Mouse (Mus musculus) MEL (cell line): Measurements from ENCODE around the gene Ntn3. TPM values are rescaled to one million over a fixed set of nuclear protein-coding genes. Genes with fewer than 3 reads are reported as not detected.

Source experiments
- DNase-seq: peaks from one replicate; pipeline ENCODE4 v3.0.0; 2011; ENCODE audit warnings: low read depth, low spot score
- H3K27ac ChIP-seq: 2 replicates; pipeline ENCODE4 v1.5.1; 2012; ENCODE audit warnings: low read depth, mild to moderate bottlenecking, control low read depth, low read length, moderate library complexity; ENCODE audit not compliant: control insufficient read depth
- H3K27me3 ChIP-seq, 2 experiments: fragments of 150-350 bp in 1 of 2; sonication (generic) in 1 of 2; 2 replicates each; pipeline ENCODE4 v1.6.1; 2012; ENCODE audit warnings: low read length in 2 of 2, mild to moderate bottlenecking in 2 of 2, improper control_type of control experiment in 1 of 2, moderate library complexity in 1 of 2; ENCODE audit not compliant: insufficient read depth in 2 of 2, control insufficient read depth in 1 of 2
- H3K36me3 ChIP-seq, 2 experiments: 2 replicates each; pipeline ENCODE4 v1.6.1; 2012 to 2014; ENCODE audit warnings: low read length in 2 of 2, improper control_type of control experiment in 1 of 2, inconsistent platforms in 1 of 2, mild to moderate bottlenecking in 1 of 2; ENCODE audit not compliant: insufficient read depth in 2 of 2, control insufficient read depth in 1 of 2
- H3K4me1 ChIP-seq, 2 experiments: fragments of 150-350 bp in 1 of 2; sonication (generic) in 1 of 2; 2 replicates each; pipeline ENCODE4 v1.6.1; 2012; ENCODE audit warnings: low read length in 2 of 2, improper control_type of control experiment in 1 of 2, mild to moderate bottlenecking in 1 of 2; ENCODE audit not compliant: insufficient read depth in 2 of 2, control insufficient read depth in 1 of 2
- H3K4me3 ChIP-seq, 2 experiments: fragments of 150-350 bp in 1 of 2; sonication (generic) in 1 of 2; 2 replicates each; pipeline ENCODE4 v1.5.1; 2012; ENCODE audit warnings: low read depth in 2 of 2, low read length in 2 of 2, mild to moderate bottlenecking in 2 of 2, moderate library complexity in 2 of 2, control low read depth in 1 of 2, improper control_type of control experiment in 1 of 2; ENCODE audit not compliant: control insufficient read depth in 1 of 2, insufficient read depth in 1 of 2
- H3K79me2 ChIP-seq: 2 replicates; pipeline ENCODE4 v1.6.1; 2012; ENCODE audit warnings: mild to moderate bottlenecking, low read length, moderate library complexity; ENCODE audit not compliant: control insufficient read depth, poor library complexity, insufficient read depth
- H3K9ac ChIP-seq: 2 replicates; pipeline ENCODE4 v1.6.1; 2012; ENCODE audit warnings: low read depth, mild to moderate bottlenecking, control low read depth, low read length, moderate library complexity; ENCODE audit not compliant: control insufficient read depth, poor library complexity, severe bottlenecking
- H3K9me3 ChIP-seq: fragments of 150-350 bp; sonication (generic); replicated peaks from 2 replicates; pipeline ENCODE4 v1.6.1; 2012; ENCODE audit warnings: mild to moderate bottlenecking, low read length, improper control_type of control experiment, moderate library complexity; ENCODE audit not compliant: insufficient read depth
- CHD1 ChIP-seq: IDR thresholded peaks from 2 replicates; pipeline ENCODE4 v1.6.1; 2012; ENCODE audit warnings: low read depth, mild to moderate bottlenecking, inconsistent platforms, low read length, improper control_type of control experiment
- CHD2 ChIP-seq: IDR thresholded peaks from 2 replicates; pipeline ENCODE4 v1.6.1; 2011; ENCODE audit warnings: low read length, improper control_type of control experiment
- E2F4 ChIP-seq: IDR thresholded peaks from 2 replicates; pipeline ENCODE4 v1.6.1; 2011; ENCODE audit warnings: low read depth, low read length, improper control_type of control experiment, borderline replicate concordance
- ELF1 ChIP-seq: IDR thresholded peaks from 2 replicates; pipeline ENCODE4 v1.6.1; 2014; ENCODE audit warnings: low read depth, mild to moderate bottlenecking, inconsistent platforms, low read length, improper control_type of control experiment, moderate library complexity
- EP300 ChIP-seq, 2 experiments: IDR thresholded peaks; 2 replicates each; pipeline ENCODE4 v1.6.1; 2011; ENCODE audit warnings: improper control_type of control experiment in 2 of 2, low read length in 2 of 2, low read depth in 1 of 2, mild to moderate bottlenecking in 1 of 2
- ETS1 ChIP-seq: IDR thresholded peaks from 2 replicates; pipeline ENCODE4 v1.6.1; 2012; ENCODE audit warnings: low read depth, mild to moderate bottlenecking, inconsistent platforms, low read length, improper control_type of control experiment, moderate library complexity
- GABPA ChIP-seq: IDR thresholded peaks from 2 replicates; pipeline ENCODE4 v1.6.1; 2012; ENCODE audit warnings: low read depth, mild to moderate bottlenecking, inconsistent platforms, low read length, improper control_type of control experiment, moderate library complexity
- GATA1 ChIP-seq: IDR thresholded peaks from 2 replicates; pipeline ENCODE4 v1.6.1; 2011; ENCODE audit warnings: low read depth, low read length, improper control_type of control experiment
- HCFC1 ChIP-seq: IDR thresholded peaks from 2 replicates; pipeline ENCODE4 v1.6.1; 2012; ENCODE audit warnings: low read depth, mild to moderate bottlenecking, inconsistent platforms, low read length, improper control_type of control experiment, moderate library complexity
- KAT2A ChIP-seq: conservative IDR thresholded peaks from 2 replicates; pipeline ENCODE4 v1.6.1; 2012; ENCODE audit warnings: low read depth, low read length, improper control_type of control experiment, inconsistent platforms
- MAFK ChIP-seq: IDR thresholded peaks from 2 replicates; pipeline ENCODE4 v1.6.1; 2011; ENCODE audit warnings: low read depth, mild to moderate bottlenecking, low read length, improper control_type of control experiment, borderline replicate concordance
- MAX ChIP-seq: IDR thresholded peaks from 2 replicates; pipeline ENCODE4 v1.6.1; 2011; ENCODE audit warnings: low read length, improper control_type of control experiment
- MAZ ChIP-seq: IDR thresholded peaks from 2 replicates; pipeline ENCODE4 v1.6.1; 2012; ENCODE audit warnings: low read depth, mild to moderate bottlenecking, inconsistent platforms, low read length, improper control_type of control experiment
- MXI1 ChIP-seq: IDR thresholded peaks from 2 replicates; pipeline ENCODE4 v1.6.1; 2011; ENCODE audit warnings: mild to moderate bottlenecking, low read depth, low read length, improper control_type of control experiment
- NRF1 ChIP-seq: IDR thresholded peaks from 2 replicates; pipeline ENCODE4 v1.6.1; 2014; ENCODE audit warnings: low read depth, mild to moderate bottlenecking, inconsistent platforms, low read length, improper control_type of control experiment, moderate library complexity; ENCODE audit not compliant: poor library complexity, insufficient read depth, severe bottlenecking
- POLR2A ChIP-seq, 2 experiments: IDR thresholded peaks; 2 replicates each; pipeline ENCODE4 v1.6.1; 2011 to 2012; ENCODE audit warnings: low read length in 2 of 2, mild to moderate bottlenecking in 2 of 2, control low read depth in 1 of 2, improper control_type of control experiment in 1 of 2, low read depth in 1 of 2, moderate library complexity in 1 of 2; ENCODE audit not compliant: control insufficient read depth in 1 of 2, insufficient read depth in 1 of 2, poor library complexity in 1 of 2
- POLR2AphosphoS5 ChIP-seq: IDR thresholded peaks from 2 replicates; pipeline ENCODE4 v1.6.1; 2012; ENCODE audit warnings: low read depth, borderline replicate concordance, mild to moderate bottlenecking, inconsistent platforms, low read length, moderate library complexity, mixed read lengths
- RAD21 ChIP-seq: IDR thresholded peaks from 2 replicates; pipeline ENCODE4 v1.6.1; 2011; ENCODE audit warnings: mild to moderate bottlenecking, low read depth, low read length, improper control_type of control experiment
- SIN3A ChIP-seq: IDR thresholded peaks from 2 replicates; pipeline ENCODE4 v1.6.1; 2012; ENCODE audit warnings: low read length, improper control_type of control experiment, inconsistent platforms
- USF1 ChIP-seq: IDR thresholded peaks from 2 replicates; pipeline ENCODE4 v1.6.1; 2014; ENCODE audit warnings: low read depth, mild to moderate bottlenecking, inconsistent platforms, low read length, improper control_type of control experiment, moderate library complexity
- ZC3H11A ChIP-seq: IDR thresholded peaks from 2 replicates; pipeline ENCODE4 v1.6.1; 2012; ENCODE audit warnings: low read depth, mild to moderate bottlenecking, inconsistent platforms, low read length, improper control_type of control experiment
- ZKSCAN1 ChIP-seq: IDR thresholded peaks from 2 replicates; pipeline ENCODE4 v1.6.1; 2012; ENCODE audit warnings: low read depth, mild to moderate bottlenecking, inconsistent platforms, low read length, improper control_type of control experiment, moderate library complexity
- ZMIZ1 ChIP-seq: IDR thresholded peaks from 2 replicates; pipeline ENCODE4 v1.6.1; 2012; ENCODE audit warnings: low read depth, mild to moderate bottlenecking, inconsistent platforms, low read length, improper control_type of control experiment, moderate library complexity
- polyA plus RNA-seq, 2 experiments: library from polyadenylated mRNA; stranded (reverse) in 1 of 2; unstranded in 1 of 2; fragments of >175 nt in 1 of 2; fragments of >200 nt in 1 of 2; gene quantifications; 2 replicates each; pipeline versions ENCODE4 v1.2.1 to v1.2.4; 2012; ENCODE audit warnings: low replicate concordance in 2 of 2, low read depth in 1 of 2; ENCODE audit not compliant: insufficient read length in 2 of 2, insufficient read depth in 1 of 2, missing spikeins in 1 of 2
- total RNA-seq: library from RNA; depleted of rRNA; stranded (reverse); fragments of 300-350 nt; gene quantifications from 2 replicates; pipeline ENCODE4 v1.2.3, GENCODE M21; 2012

The Ntn3 gene
- total and polyA plus RNA-seq, 3 experiments: 2.5 to 2.7 TPM; not detected in 1

DNA sequence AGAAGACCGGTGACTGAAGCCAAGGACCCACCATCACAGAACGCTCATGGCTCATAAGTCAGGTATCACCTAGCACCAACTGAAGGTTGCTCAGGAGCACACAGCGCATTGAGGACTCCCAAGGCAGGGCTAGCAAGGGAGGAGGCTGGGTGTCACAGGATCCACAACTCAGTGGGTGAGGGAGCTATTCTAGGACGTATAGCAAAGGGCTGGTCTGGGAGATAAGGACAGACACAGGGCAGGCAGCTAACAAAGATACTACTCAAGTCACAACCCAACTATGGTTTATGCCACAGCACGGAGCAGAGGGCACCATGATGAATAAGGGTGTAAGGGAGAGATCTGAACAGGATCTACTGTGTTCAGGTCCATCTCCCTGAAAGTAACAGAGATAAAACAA is 16.5 kb upstream of the Ntn3 start (continued):
- no peak for TF ChIP-seq ETS1
- TF ChIP-seq E2F4: no peak
- TF ChIP-seq MAZ: no peak
- no peak for TF ChIP-seq EP300 (IDR thresholded peaks at IDR 0.05; ENCODE audit: low read depth in 1 of 2, low read length in 2 of 2)
- no peak for TF ChIP-seq ELF1

- Histone ChIP-seq H3K79me2 (peaks cover 6% of the 10 kb centered on the region), H3K27me3 (no peaks in the 10 kb centered on the region), H3K9me3 (no peaks in the 10 kb centered on the region), H3K9ac (no peak overlapping the region), H3K27ac (no peak overlapping the region), H3K36me3 (peaks cover 3 to 5% of the 10 kb centered on the region in 2 experiments; a peak in 3 of 4 replicates), H3K4me1 (peaks cover 3 to 5% of the 10 kb centered on the region in 2 experiments; a peak in 3 of 4 replicates), H3K4me3 (no peak overlapping the region)
- no peak for DNase-seq
- TF ChIP-seq CHD2 (no peak), NRF1 (no peak), E2F4 (no peak), EP300 (IDR thresholded peaks at IDR 0.05; ENCODE audit: low read depth in 1 of 2, low read length in 2 of 2) (no peak), GABPA (no peak), USF1 (no peak), MXI1 (no peak), KAT2A (no peak), POLR2A (IDR thresholded peaks at IDR 0.05; ENCODE audit: control insufficient read depth in 1 of 2, insufficient read depth in 1 of 2, low read depth in 1 of 2, low read length in 2 of 2, poor library complexity in 1 of 2) (no peak), MAFK (no peak), ZC3H11A (no peak), ZMIZ1 (no peak), CHD1 (no peak), RAD21 (no peak)
Observed at GRCm38 (mm10) chr17:24224741-24225140, 15.4 kb upstream of the Ntn3 start.

GRCm38 (mm10) chr17:24223513-24223912 is 14.2 kb upstream of the Ntn3 start:
- H3K27ac ChIP-seq: no peak overlapping the region
- no peak for TF ChIP-seq SIN3A
- TF ChIP-seq MXI1: no peak
- no peak for TF ChIP-seq MAFK
- TF ChIP-seq MAX: no peak
- no peak for TF ChIP-seq ZKSCAN1
- no peak for TF ChIP-seq USF1
- TF ChIP-seq CHD2: no peak
- no peak for TF ChIP-seq ZC3H11A
- TF ChIP-seq HCFC1: no peak
- no peak for TF ChIP-seq EP300 (IDR thresholded peaks at IDR 0.05; ENCODE audit: low read depth in 1 of 2, low read length in 2 of 2)
- TF ChIP-seq E2F4: no peak
- TF ChIP-seq GATA1: no peak
- no peak for TF ChIP-seq POLR2AphosphoS5
- no peak for TF ChIP-seq ELF1
- peaks cover 14% of the 10 kb centered on the region for H3K79me2 ChIP-seq
- no peak for DNase-seq
- H3K9ac ChIP-seq: no peak overlapping the region
- H3K27me3 ChIP-seq: no peaks in the 10 kb centered on the region
- H3K4me1 ChIP-seq: peaks cover 3 to 11% of the 10 kb centered on the region in 2 experiments; a peak in 3 of 4 replicates
- peaks cover 3 to 5% of the 10 kb centered on the region in 2 experiments; a peak in 3 of 4 replicates for H3K36me3 ChIP-seq
- no peaks in the 10 kb centered on the region for H3K9me3 ChIP-seq
- H3K4me3 ChIP-seq: no peak overlapping the region
